Mouse (Mus musculus): ENCODE results near the gene Fam193b. TPM values are rescaled to one million over a fixed set of nuclear protein-coding genes. Genes with fewer than 3 reads are reported as not detected.

The Fam193b gene
- polyA plus RNA-seq, 1 experiment from 2014 or later: 62.2 TPM

GRCm38 (mm10) chr13:55540933-55541332, 30.0 kb downstream of the Fam193b start:
- Histone ChIP-seq H3K4me3 (replicated peaks; ENCODE audit: low read length) (no peak overlapping the region), H3K4me1 (replicated peaks; ENCODE audit: control insufficient read depth, insufficient read depth, low read length) (peaks cover 4% of the 10 kb centered on the region; the same call in 1 of the 2 replicates), H3K4me2 (ENCODE audit: low read length) (no peak overlapping the region), H3K27me3 (replicated peaks; ENCODE audit: control insufficient read depth, insufficient read depth, low read length) (no peaks in the 10 kb centered on the region), H3K27ac (ENCODE audit: low read length) (no peak overlapping the region), H3K36me3 (ENCODE audit: control insufficient read depth, insufficient read depth) (peaks cover 42% of the 10 kb centered on the region), H3K9me3 (ENCODE audit: control insufficient read depth, low read length) (no peaks in the 10 kb centered on the region), H3K9ac (replicated peaks; ENCODE audit: low read depth, low read length) (no peak overlapping the region)
- WGBS: 91% methylated on average over 2 of the region's 2 CpGs
- no peak for ATAC-seq

DNA sequence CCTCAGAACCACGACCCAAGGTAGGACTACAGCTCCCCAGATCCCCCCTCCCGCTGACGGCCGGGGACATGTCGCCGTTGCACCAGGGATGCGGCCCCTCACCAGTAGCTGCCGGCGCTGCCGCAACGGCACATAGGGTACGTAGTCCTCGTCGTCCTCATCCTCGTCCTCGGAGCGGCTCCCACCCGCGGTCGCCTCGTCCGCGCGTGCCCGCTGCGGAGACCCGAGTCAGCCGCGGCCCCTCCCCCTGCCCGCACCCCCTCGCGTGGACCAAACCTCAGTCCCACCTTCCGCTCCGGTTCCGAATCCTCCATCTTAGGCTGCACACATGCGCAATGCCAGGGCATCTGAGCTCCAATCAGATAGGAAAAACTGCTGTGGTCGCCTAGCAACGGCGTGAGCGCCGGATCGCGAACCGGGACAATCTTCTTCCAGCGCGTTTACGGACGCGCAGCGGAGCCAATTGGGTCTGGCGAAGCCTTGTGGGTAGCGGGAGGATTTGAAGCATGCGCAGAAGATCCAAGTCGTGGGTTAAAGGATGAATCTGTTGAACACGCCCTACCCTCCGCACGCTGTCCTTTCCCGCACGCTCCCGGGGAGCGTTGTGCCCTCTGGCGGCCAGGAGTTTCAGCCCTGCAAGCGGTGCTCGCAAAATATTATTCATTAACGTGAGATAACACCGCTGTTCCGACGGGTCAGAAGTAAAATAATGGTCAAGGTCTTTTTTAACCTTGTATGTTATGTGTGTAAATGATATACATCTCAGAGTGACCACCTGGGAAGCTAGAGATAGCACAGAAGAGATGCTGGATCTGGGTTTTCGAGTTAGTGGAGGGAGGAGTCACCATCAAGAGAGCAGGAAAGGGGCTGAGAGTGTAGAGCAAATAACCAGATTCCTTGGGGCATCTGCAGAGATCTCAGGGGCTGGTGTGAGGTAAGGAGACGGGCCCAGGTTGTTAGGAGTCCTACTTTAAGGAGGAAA, 34.4 kb downstream of the Fam193b start, which contains the start of gene Ddx41:
Gene Ddx41, minus strand, starts transcription at position 465 of the 982 bp plus-strand sequence.
- peak within 1 kb of the TSS; percentile 84 for H3K9ac ChIP-seq (replicated peaks; ENCODE audit: low read depth, low read length)
- WGBS: under 1% methylated on average over 70 of the region's 70 CpGs
- peak within 1 kb of the TSS; percentile 86 for H3K4me3 ChIP-seq (replicated peaks; ENCODE audit: low read length)
- H3K9me3 ChIP-seq (ENCODE audit: control insufficient read depth, low read length): no peaks in the 10 kb centered on the region
- H3K4me1 ChIP-seq (replicated peaks; ENCODE audit: control insufficient read depth, insufficient read depth, low read length): peaks cover 13% of the 10 kb centered on the region
- no peaks in the 10 kb centered on the region for H3K27me3 ChIP-seq (replicated peaks; ENCODE audit: control insufficient read depth, insufficient read depth, low read length)
- peaks cover 33% of the 10 kb centered on the region for H3K36me3 ChIP-seq (ENCODE audit: control insufficient read depth, insufficient read depth)
- ATAC-seq: peak; percentile 98
- peak within 1 kb of the TSS; percentile 70 for H3K27ac ChIP-seq (ENCODE audit: low read length)
- peak within 1 kb of the TSS; percentile 82 for H3K4me2 ChIP-seq (ENCODE audit: low read length)

DNA sequence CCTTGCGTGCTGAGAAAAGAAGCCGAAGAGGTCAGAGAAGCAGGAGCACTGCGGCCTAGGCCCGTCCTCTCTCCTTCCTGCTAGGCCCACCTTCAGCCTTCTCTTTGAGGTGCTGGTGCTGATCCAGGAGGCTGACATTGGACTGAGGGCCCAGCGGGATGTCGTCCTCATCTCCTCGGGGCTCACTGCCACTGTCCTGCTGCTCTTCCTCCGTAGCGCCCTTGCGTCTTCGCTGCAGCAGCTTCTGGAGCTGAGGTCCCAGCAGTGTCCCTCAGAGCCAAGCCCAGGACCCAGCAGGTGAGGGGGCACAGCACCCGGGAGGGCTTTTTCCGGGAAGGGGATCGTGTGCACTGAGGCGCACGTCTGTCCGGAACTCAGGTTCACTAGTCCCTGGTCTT, 35.1 kb downstream of the Fam193b start:
- no peak for ATAC-seq
- Histone ChIP-seq H3K27ac (ENCODE audit: low read length) (peak overlapping the region; percentile 70), H3K4me1 (replicated peaks; ENCODE audit: control insufficient read depth, insufficient read depth, low read length) (peaks cover 13% of the 10 kb centered on the region), H3K4me2 (ENCODE audit: low read length) (peak overlapping the region; percentile 82), H3K4me3 (replicated peaks; ENCODE audit: low read length) (peak overlapping the region; percentile 86), H3K9ac (replicated peaks; ENCODE audit: low read depth, low read length) (peak overlapping the region; percentile 84), H3K27me3 (replicated peaks; ENCODE audit: control insufficient read depth, insufficient read depth, low read length) (no peaks in the 10 kb centered on the region), H3K9me3 (ENCODE audit: control insufficient read depth, low read length) (no peaks in the 10 kb centered on the region), H3K36me3 (ENCODE audit: control insufficient read depth, insufficient read depth) (peaks cover 34% of the 10 kb centered on the region)
- 16% methylated on average over 17 of the region's 17 CpGs for WGBS

DNA sequence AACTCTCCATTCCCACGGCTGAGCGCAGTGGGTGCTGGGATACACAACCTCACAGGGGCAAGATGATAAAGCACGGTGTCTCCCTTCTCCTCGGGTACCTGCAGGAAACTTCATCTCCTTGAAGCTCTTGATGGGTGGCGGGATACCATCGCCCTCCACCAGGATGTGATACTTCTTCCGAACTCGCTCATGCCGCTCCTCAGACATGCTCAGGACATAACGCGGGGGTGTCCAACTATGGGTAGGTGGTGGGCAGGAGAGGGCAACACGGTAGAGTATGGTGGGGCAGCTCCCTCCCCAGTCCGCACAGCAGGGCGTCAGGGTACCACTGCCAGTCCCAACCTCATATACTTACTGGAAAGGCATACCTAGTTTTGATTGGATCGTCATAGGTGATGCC, 35.7 kb downstream of the Fam193b start:
- no peak overlapping the region for H3K9ac ChIP-seq (replicated peaks; ENCODE audit: low read depth, low read length)
- WGBS: 95% methylated on average over 15 of the region's 15 CpGs
- ATAC-seq: no peak
- H3K4me1 ChIP-seq (replicated peaks; ENCODE audit: control insufficient read depth, insufficient read depth, low read length): peaks cover 13% of the 10 kb centered on the region
- H3K4me2 ChIP-seq (ENCODE audit: low read length): peak overlapping the region; percentile 82
- no peaks in the 10 kb centered on the region for H3K27me3 ChIP-seq (replicated peaks; ENCODE audit: control insufficient read depth, insufficient read depth, low read length)
- H3K4me3 ChIP-seq (replicated peaks; ENCODE audit: low read length): no peak overlapping the region; the same call in 1 of the 2 replicates
- no peak overlapping the region for H3K27ac ChIP-seq (ENCODE audit: low read length)
- H3K9me3 ChIP-seq (ENCODE audit: control insufficient read depth, low read length): no peaks in the 10 kb centered on the region
- peaks cover 37% of the 10 kb centered on the region for H3K36me3 ChIP-seq (ENCODE audit: control insufficient read depth, insufficient read depth)

GRCm38 (mm10) chr13:55529198-55529915, 41.6 kb downstream of the Fam193b start, which contains the start of gene Dok3:
Dok3 (minus strand) TSS chr13:55529296.
- no peak within 1 kb of the TSS for H3K4me2 ChIP-seq (ENCODE audit: low read length)
- no peak within 1 kb of the TSS for H3K9ac ChIP-seq (replicated peaks; ENCODE audit: low read depth, low read length)
- no peak within 1 kb of the TSS for H3K27ac ChIP-seq (ENCODE audit: low read length)
- 84% methylated on average over 8 of the region's 8 CpGs for WGBS
- peaks cover 31% of the 10 kb centered on the region for H3K36me3 ChIP-seq (ENCODE audit: control insufficient read depth, insufficient read depth)
- ATAC-seq: no peak
- no peak within 1 kb of the TSS for H3K4me3 ChIP-seq (replicated peaks; ENCODE audit: low read length)
- no peaks in the 10 kb centered on the region for H3K27me3 ChIP-seq (replicated peaks; ENCODE audit: control insufficient read depth, insufficient read depth, low read length)
- H3K4me1 ChIP-seq (replicated peaks; ENCODE audit: control insufficient read depth, insufficient read depth, low read length): no peaks in the 10 kb centered on the region
- no peaks in the 10 kb centered on the region for H3K9me3 ChIP-seq (ENCODE audit: control insufficient read depth, low read length)

DNA sequence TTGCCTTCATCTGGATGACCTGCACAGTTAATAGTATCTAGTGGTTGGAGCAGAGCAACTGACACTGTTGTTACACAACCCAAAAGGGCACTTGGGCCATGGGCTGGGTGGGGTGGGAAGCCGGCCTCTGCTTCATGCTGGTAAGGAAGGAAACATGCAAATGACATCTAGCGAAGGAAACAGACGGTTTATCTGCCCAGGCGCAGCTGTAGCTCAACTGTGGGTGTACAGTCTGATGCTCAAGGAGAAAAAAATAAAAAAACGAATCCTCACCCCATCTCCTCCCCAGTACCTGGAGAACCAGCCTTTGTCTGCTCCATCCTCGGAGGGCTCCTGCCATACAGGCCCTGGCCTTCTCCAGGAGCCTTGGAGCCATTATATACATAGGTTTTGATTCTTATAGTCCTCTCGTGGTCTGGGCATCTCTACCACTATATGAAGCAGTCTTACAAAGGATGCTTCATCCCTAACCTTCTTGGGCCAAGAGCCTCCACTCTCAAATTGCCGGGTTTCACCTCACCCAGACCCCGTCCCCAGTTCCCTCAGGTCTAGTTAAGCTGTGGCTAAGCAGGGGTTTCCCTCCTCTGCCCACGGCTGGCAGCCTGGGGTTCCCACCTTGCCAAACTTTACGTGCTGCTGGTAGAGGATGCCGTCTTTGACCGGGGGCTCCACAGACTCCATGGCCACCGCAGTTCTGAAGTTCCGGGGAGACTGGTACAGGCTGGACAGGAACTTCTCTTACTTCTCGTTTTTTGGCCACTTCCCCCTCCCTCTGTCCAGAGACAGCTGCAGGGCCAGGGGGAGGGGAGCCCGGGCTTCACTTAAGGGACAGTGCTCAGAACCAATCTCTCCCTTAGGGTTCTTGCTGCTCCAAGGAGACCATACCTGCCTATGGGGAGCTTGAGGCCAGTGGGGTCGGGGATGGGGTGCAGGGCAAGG, 42.8 kb downstream of the Fam193b start:
- no peak for ATAC-seq
- WGBS: 80% methylated on average over 18 of the region's 18 CpGs

DNA sequence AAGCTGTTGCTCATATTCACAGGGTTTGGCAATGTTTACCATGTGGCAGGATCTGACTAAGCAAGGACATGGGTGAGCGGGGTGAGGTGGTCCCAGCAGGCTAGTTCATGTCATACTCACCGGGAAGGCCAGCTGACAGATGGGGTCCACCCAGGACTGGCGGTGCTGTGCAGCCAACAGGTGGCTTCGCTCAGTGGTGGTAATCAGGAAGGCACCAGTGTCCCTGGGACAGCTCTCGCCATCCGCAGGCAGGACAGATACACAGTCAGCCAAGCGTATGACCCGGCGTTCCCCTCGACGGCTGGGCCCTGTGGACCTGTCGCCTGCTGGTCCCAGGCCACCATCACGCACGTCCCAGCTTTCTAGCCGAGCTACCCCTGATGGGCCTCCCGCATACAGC, 43.7 kb downstream of the Fam193b start:
- WGBS: 89% methylated on average over 16 of the region's 16 CpGs

More for the DNA sequence above, 42.8 kb downstream of the Fam193b start:
- Histone ChIP-seq H3K36me3 (ENCODE audit: control insufficient read depth, insufficient read depth) (peaks cover 24% of the 10 kb centered on the region), H3K27me3 (replicated peaks; ENCODE audit: control insufficient read depth, insufficient read depth, low read length) (no peaks in the 10 kb centered on the region), H3K9me3 (ENCODE audit: control insufficient read depth, low read length) (no peaks in the 10 kb centered on the region), H3K4me1 (replicated peaks; ENCODE audit: control insufficient read depth, insufficient read depth, low read length) (no peaks in the 10 kb centered on the region), H3K9ac (replicated peaks; ENCODE audit: low read depth, low read length) (no peak overlapping the region), H3K27ac (ENCODE audit: low read length) (no peak overlapping the region), H3K4me2 (ENCODE audit: low read length) (no peak overlapping the region), H3K4me3 (replicated peaks; ENCODE audit: low read length) (no peak overlapping the region)

GRCm38 (mm10) chr13:55525733-55526553, 45.0 kb downstream of the Fam193b start:
- H3K9ac ChIP-seq (replicated peaks; ENCODE audit: low read depth, low read length): no peak overlapping the region
- H3K4me1 ChIP-seq (replicated peaks; ENCODE audit: control insufficient read depth, insufficient read depth, low read length): no peaks in the 10 kb centered on the region
- H3K27ac ChIP-seq (ENCODE audit: low read length): no peak overlapping the region
- no peaks in the 10 kb centered on the region for H3K27me3 ChIP-seq (replicated peaks; ENCODE audit: control insufficient read depth, insufficient read depth, low read length)
- H3K36me3 ChIP-seq (ENCODE audit: control insufficient read depth, insufficient read depth): peaks cover 14% of the 10 kb centered on the region
- ATAC-seq: no peak
- WGBS: 77% methylated on average over 16 of the region's 16 CpGs
- H3K4me2 ChIP-seq (ENCODE audit: low read length): no peak overlapping the region
- H3K9me3 ChIP-seq (ENCODE audit: control insufficient read depth, low read length): no peaks in the 10 kb centered on the region
- no peak overlapping the region for H3K4me3 ChIP-seq (replicated peaks; ENCODE audit: low read length)

More for the DNA sequence above, 43.7 kb downstream of the Fam193b start:
- Histone ChIP-seq H3K9me3 (ENCODE audit: control insufficient read depth, low read length) (no peaks in the 10 kb centered on the region), H3K27ac (ENCODE audit: low read length) (no peak overlapping the region), H3K36me3 (ENCODE audit: control insufficient read depth, insufficient read depth) (peaks cover 20% of the 10 kb centered on the region), H3K4me2 (ENCODE audit: low read length) (no peak overlapping the region), H3K27me3 (replicated peaks; ENCODE audit: control insufficient read depth, insufficient read depth, low read length) (no peaks in the 10 kb centered on the region), H3K4me1 (replicated peaks; ENCODE audit: control insufficient read depth, insufficient read depth, low read length) (no peaks in the 10 kb centered on the region), H3K4me3 (replicated peaks; ENCODE audit: low read length) (no peak overlapping the region), H3K9ac (replicated peaks; ENCODE audit: low read depth, low read length) (no peak overlapping the region)
- ATAC-seq: no peak

Measured in forebrain, embryonic 16.5 days (tissue).